Mouse (Mus musculus): ENCODE data around the gene Nabp2.

DNA sequence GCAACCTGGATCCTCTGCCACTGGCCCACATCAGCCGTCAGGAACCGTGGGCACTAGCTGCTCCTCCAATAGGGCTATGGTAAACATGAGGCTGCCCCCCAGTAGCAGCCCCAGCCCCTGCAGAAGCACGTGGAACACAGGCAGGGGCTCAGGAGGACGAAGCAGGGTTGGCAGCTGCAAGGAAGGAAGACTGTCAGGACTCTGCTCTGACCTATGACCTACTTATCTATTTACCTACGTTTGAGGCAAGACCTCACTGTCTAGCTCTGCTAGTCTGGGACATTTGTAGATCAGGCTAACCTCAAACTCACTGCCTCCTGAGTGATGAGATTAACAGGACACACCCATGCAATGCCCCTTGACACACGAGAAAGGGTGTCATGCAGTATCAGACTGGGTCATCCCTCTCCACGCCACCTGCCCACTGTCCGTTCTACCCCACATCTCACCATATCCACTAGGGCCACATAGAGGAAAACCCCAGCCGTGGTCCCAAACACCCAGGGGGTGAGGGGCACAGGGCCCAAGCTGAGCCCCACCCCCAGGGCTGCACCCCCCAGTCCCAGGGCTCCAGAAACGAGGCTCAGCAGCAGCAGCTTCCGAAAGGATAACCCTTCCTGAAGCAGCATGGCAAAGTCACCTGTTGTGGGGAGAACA lies 15.1 kb downstream of the Nabp2 start:
- no peak for TF ChIP-seq CTCF (conservative IDR thresholded peaks at IDR 0.05; ENCODE audit: low read length)
- no peak for TF ChIP-seq NANOG (IDR thresholded peaks at IDR 0.05; ENCODE audit: borderline replicate concordance, low read length)

Data from E14TG2a.4 (cell line).